Mouse (Mus musculus) thymus, adult 2 months (tissue): ENCODE results near the gene Akap7.

ENCODE experiments used
- CTCF ChIP-seq: fragments of 200-500 bp; IDR thresholded peaks from 2 replicates; pipeline ENCODE4 v1.5.1; 2012; ENCODE audit warnings: mild to moderate bottlenecking, control low read depth, low read length, moderate library complexity, borderline replicate concordance; ENCODE audit not compliant: control insufficient read depth, poor library complexity, insufficient read depth; ENCODE audit errors: extremely low read depth
- POLR2A ChIP-seq: fragments of 200-500 bp; IDR thresholded peaks from 2 replicates; pipeline ENCODE4 v1.6.1; 2012; ENCODE audit warnings: mild to moderate bottlenecking, low read length, control low read depth, moderate library complexity; ENCODE audit not compliant: control insufficient read depth, poor library complexity, insufficient read depth; ENCODE audit errors: extremely low read depth

DNA sequence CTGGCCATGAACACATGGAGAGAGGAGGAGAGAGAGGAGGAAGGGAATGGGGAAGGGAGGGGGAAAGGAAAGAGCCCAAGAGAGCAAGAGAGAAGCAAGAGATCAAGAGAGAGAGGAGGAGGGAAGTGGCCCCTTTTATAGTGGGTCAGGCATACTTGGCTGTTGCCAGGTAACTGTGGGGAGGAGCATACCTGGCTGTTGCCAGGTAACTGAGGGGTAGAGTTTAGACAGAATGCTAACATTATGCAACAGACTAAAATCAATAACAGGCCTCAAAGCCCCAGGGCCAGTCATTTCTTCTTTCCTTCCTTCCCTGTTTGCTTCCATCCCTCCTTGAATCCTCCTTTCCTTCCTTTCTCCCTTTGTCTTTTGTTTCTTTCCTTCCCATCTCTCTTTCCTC, 10.0 kb upstream of the Akap7 start:
- TF ChIP-seq POLR2A (no peak), CTCF (no peak)
